Mouse (Mus musculus) liver, postnatal 0 days (tissue): ENCODE data around the gene Mttp.

Experiments used
- CTCF ChIP-seq: sonication (generic); IDR thresholded peaks from 2 replicates; pipeline ENCODE4 v1.5.1; 2016; ENCODE audit warnings: antibody characterized with exemption, low read depth
- EP300 ChIP-seq: IDR thresholded peaks from 2 replicates; pipeline ENCODE4 v1.6.1; 2016; ENCODE audit warnings: antibody characterized with exemption, low read depth, mild to moderate bottlenecking

GRCm38 (mm10) chr3:138175551-138175950, 30.8 kb upstream of the Mttp start:
- TF ChIP-seq CTCF (no peak), EP300 (no peak)
